Mouse (Mus musculus) telencephalon, adult 2 months (tissue): ENCODE data around the gene Nsg1.

ENCODE experiments used
- DNase-seq: peaks from one replicate; pipeline ENCODE4 v3.0.0-alpha.2; 2011; ENCODE audit warnings: low read depth, low spot score

Nsg1 gene

GRCm38 (mm10) chr5:38159634-38160413, at the start of gene Nsg1:
Gene Nsg1, minus strand, starts transcription at chr5:38159907.
- no peak for DNase-seq

DNA sequence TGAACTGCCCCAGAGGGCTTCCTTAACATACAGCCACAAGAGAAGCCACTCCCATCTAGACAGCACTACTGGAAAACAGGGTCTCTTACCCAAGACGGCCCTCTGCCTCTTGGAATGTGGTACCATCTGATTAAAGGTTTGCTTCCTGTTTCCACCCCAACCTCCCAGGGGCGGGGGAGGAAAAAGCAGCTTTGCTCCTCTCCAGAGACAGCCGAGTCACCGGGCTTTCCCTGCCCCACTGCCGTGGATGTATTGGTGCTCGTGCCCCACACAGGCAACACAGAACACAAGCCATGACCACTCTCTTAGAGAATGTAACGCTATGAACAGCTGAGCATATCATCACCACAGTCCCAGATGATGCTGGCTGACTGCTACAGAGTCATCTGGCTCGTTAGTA, 49.3 kb upstream of the Nsg1 start:
- no peak for DNase-seq

DNA sequence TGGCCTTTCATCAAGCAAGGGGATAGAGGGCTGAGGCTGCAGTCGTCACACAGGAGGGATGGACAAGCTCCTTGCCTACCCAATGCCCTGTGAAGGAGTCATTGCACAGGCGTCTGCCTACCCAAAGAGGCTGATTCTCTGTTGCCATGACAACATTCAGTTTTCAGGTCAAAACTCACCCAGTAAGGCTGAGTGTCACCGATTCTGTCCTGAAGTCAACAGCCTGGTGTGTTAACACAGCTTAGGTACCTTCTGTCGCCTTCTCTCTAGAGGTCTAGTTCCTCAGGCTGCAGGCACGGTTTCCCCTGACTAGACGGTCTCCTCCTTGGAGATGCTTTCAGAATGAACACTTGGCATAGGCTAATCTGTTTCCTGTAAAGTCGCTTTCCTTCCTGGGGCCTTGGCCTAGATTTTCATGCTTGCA, 45.6 kb upstream of the Nsg1 start:
- DNase-seq = peak; percentile 47

- no peak for DNase-seq
Observed at GRCm38 (mm10) chr5:38199686-38200085, 40.0 kb upstream of the Nsg1 start.

DNA sequence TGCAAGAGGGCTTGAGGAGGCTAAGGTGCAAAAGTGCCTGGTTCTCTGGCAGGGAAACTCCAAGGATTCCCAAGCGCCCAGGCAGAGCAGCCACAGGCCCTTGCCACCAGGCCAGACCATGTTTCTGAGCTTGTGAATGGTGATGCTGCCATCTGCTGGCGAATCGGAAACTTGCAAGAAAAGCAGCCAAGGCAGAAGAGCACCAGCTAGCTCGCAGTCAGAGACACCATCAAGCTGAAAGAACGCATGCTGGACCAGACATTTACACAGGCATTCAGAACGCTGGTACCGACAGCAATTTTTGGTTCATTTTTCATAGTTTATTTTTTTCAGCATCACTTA, 37.7 kb upstream of the Nsg1 start:
- peak; percentile 65 for DNase-seq

- no peak for DNase-seq
Observed at GRCm38 (mm10) chr5:38196821-38197481, 37.2 kb upstream of the Nsg1 start.

- no peak for DNase-seq
Observed at GRCm38 (mm10) chr5:38195941-38196340, 36.2 kb upstream of the Nsg1 start.

GRCm38 (mm10) chr5:38194946-38195345, 35.2 kb upstream of the Nsg1 start:
- DNase-seq = no peak

DNA sequence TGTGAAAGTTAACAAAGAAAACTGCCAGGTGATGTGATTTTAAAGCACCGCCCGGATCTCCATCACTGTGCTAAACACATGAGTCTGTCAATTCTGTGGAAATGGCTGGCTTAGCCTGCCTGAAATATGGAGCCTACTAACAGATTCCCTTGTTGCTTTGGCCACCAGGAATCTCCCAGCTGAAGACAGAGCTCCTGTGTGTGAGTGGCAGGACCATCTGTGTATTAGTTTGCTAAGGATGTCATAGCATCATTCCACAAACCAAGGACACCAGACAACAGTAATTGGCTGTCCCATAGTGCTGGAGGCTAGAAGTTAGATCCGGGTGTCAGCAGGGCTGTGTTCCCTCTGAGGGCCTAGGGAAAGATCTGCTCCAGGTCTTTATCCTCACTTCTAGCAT, 31.2 kb upstream of the Nsg1 start:
- DNase-seq = no peak

DNA sequence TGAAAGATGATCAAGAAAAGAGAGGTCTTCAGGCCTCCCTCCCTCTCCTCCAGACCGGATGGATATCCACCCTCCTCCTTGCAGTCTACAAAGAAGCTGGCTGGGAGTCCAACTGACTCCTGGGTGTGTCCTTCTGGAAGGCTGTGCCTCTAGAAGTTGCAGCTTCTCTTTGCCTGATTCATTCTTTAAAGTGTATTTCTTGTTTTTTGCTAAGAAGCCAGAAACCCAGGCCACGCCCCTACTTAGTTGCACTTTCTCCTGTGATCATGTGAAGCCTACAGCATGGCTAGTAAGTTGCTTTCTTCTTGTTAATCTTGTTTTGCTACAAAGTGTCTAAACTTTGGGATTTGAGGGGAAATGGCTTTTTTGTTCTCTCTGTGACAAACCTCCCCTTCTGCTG, 27.3 kb upstream of the Nsg1 start:
- DNase-seq = no peak

DNA sequence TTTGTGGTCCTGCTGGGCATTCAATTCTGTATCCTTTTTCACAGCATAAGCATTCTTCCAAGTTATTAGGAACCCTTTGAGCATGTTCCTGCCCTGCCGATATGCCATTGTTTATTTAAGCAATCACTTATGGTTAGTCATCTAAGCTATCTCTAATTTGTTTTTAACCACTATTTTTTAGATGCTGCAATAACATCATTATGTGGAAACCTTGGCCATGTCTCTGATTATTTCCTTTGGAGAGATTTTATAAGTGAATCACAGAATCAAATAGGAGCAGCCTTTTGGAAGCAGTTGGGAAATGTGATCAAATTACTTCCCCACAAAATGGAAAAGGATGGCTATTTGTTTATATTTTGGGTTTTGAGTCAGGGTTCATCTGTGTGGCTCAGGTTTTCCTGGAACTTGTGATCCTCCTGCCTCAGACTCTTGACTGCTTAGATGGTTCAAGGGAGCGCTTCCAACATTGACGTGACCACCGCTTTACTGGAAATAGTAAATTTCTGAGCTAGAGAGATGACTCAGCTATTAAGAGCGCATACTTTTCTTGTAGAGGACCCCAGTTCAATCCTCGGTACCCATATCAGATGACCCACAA, 25.1 kb upstream of the Nsg1 start:
- DNase-seq = no peak

- DNase-seq = no peak
Observed at GRCm38 (mm10) chr5:38174256-38174912, 14.7 kb upstream of the Nsg1 start.

GRCm38 (mm10) chr5:38173766-38174165, 14.1 kb upstream of the Nsg1 start:
- DNase-seq = no peak

- no peak for DNase-seq
Observed at GRCm38 (mm10) chr5:38168497-38168896, 8.8 kb upstream of the Nsg1 start.

- peak; percentile 43 for DNase-seq
Observed at GRCm38 (mm10) chr5:38158947-38159633, 617 bp downstream of the Nsg1 start.

DNA sequence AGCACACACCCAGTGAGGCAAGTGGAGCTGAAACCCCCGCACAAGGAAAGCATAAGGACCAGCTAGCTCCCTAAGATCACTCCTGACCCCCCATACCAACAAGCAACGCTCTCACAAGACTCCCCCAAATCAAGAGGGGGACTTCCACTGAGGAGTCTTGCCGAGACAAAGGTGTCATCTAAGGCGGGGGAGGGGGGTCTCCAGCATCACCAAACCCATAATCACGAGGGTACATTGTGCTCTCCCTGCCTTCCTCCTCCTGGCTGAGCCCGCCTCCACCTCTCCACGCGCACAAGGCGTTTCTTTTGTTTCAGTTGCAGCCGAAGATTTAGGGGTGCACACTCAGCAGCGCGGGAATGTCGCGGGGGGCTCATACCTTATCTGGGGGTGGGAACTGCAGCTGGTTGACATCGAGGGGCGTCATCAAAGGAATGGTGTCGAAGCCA, 1.2 kb downstream of the Nsg1 start:
- peak; percentile 63 for DNase-seq

DNA sequence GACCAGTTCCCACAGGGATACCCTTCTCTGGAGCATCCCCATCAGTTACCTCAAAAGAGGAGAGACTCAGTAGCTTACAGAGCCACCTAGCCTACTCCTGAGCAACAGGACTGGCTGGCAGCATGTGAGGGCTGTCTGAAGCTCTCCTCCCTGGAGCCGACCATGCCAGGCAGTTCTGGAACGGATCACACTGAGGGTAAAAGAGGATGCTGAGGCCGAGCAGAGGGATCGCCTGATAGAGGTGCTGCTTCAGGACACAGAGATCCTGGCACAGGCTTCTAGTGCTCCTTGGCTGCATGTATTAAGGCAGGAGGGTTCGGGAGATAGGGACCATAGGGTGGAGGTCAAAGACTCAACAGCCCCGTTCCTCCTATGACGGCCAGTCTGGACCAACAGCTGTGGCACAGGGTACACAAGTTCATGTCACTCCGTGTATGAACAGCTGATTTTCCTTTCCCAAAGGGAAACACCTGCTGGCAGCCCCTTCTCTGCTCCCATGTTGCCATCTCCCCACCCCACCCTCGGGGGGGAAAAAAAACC, 2.2 kb downstream of the Nsg1 start:
- DNase-seq = no peak

- no peak for DNase-seq
Observed at GRCm38 (mm10) chr5:38153636-38154035, 6.1 kb downstream of the Nsg1 start.

DNA sequence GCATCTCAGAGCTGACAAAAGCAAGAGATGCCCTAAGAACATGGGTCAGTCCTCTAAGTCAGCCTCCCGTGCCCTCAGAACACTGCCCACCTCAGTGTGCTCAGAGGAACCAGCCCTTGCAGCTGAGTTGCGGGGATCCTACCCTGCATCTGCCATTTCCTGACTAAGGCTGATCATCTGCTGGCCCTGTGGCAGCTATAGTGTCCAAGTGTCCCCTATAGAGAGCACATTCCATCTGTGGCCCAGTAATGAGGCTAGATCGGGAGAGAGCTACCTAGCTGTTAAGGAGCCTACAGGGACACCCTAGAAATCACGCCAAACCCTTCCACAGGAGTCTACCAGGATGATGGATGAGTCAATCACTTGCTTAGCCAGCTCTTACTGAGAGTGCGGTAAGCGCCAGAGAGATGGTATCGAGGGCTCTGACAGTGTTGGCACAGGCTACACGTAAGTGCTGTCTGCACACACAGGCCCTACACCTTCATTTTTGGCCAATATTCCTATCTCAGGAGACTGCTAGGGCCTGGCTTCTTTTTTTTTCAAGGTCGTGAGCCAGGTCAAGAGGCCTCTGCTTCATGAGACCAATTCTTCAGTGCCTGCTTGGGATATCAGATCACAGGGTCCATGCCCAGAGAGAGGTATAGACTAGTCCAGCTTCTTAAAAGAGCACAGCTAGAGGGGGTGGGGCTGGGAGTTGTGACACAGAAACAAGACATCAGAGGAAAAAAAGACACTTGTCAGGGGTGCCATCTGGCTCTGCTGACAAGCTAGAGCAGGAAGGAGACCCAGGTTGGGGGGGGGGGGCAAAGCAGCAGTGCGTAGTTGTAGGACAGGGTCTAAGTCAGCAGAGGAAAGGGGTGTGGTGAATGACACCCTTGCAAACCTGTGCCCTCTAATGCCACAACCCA, 7.3 kb downstream of the Nsg1 start:
- DNase-seq = no peak

DNA sequence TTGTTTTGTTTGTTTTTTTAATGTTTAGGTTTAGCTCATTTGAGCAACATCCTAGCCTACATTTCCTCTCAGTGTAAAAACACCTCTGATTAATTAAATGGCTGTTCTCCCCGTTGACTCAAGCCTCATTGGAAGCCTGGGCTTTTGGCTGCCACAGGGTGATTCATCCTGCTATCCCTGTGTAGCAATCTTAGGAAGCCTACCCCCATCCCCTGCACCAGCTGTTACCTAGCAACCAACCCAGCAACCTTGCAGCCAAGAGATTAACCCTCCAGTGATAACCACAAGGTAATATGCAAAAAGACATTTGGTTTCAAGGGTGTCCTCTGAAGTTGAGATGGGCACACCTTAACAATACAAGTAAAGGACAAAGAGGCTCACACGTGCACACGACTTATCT, 8.4 kb downstream of the Nsg1 start:
- peak; percentile 86 for DNase-seq
